ENCODE assay signal across 8 mouse cellular contexts in genomic region chr5:74531630-74532280, GRCm38 (mm10). TPM values are rescaled to one million over a fixed set of nuclear protein-coding genes. Genes with fewer than 3 reads are reported as not detected.
A peak's percentile ranks its signal among the peaks of the same experiment; 100 is the strongest.
DNase-seq lines count a peak whose midpoint lies in the region; ATAC-seq lines count a peak whose summit lies in the region.

Gene Scfd2 (minus strand): TSS chr5:74531759.

- peak within 1 kb of the TSS; percentile 80 for H3K9ac ChIP-seq in heart, embryonic 13.5 days
- peak within 1 kb of the TSS; percentile 78 for H3K9ac ChIP-seq in liver, embryonic 12.5 days
- peak within 1 kb of the TSS; percentile 48 for H3K9ac ChIP-seq in stomach, embryonic 15.5 days

- DNase-seq in CD4-positive helper T cell, adult 2 months (ENCODE audit: low read depth, low spot score), result peak; percentile 97
- DNase-seq in brain, embryonic 18.5 days (ENCODE audit: low read depth, low spot score), result peak; percentile 89
- DNase-seq in kidney, postnatal 10 days, result peak; percentile 99
- DNase-seq in natural killer cell, adult 2 months (ENCODE audit: low spot score in 2 of 2), result peak; percentile 95 to 96

- H3K27me3 ChIP-seq in heart, embryonic 13.5 days (replicated peaks), result no peaks in the 10 kb centered on the region
- no peaks in the 10 kb centered on the region for H3K27me3 ChIP-seq in liver, embryonic 12.5 days (replicated peaks)
- no peaks in the 10 kb centered on the region for H3K27me3 ChIP-seq in stomach, embryonic 15.5 days (replicated peaks)

- H3K4me2 ChIP-seq in heart, embryonic 13.5 days, result peak within 1 kb of the TSS; percentile 96
- peak within 1 kb of the TSS; percentile 96 for H3K4me2 ChIP-seq in liver, embryonic 12.5 days
- peak within 1 kb of the TSS; percentile 97 for H3K4me2 ChIP-seq in stomach, embryonic 15.5 days

- H3K27ac ChIP-seq in heart, embryonic 13.5 days (replicated peaks), result peak within 1 kb of the TSS; percentile 72
- H3K27ac ChIP-seq in liver, embryonic 12.5 days, result peak within 1 kb of the TSS; percentile 85
- peak within 1 kb of the TSS; percentile 64 for H3K27ac ChIP-seq in stomach, embryonic 15.5 days

- H3K9me3 ChIP-seq in heart, embryonic 13.5 days, result no peaks in the 10 kb centered on the region
- H3K9me3 ChIP-seq in liver, embryonic 12.5 days (replicated peaks), result no peaks in the 10 kb centered on the region
- H3K9me3 ChIP-seq in stomach, embryonic 15.5 days, result no peaks in the 10 kb centered on the region

- WGBS in heart, embryonic 13.5 days, result 6% methylated on average over 35 of the region's 35 CpGs
- 5% methylated on average over 35 of the region's 35 CpGs for WGBS in liver, embryonic 12.5 days (ENCODE audit: insufficient replicate concordance)
- 6% methylated on average over 35 of the region's 35 CpGs for WGBS in stomach, embryonic 15.5 days

- ATAC-seq in erythroid progenitor cell, adult 5-6 weeks (replicated peaks; ENCODE audit: low FRiP score, poor library complexity, severe bottlenecking), result peak; percentile 89
- peak; percentile 82 for ATAC-seq in heart, embryonic 13.5 days (ENCODE audit: extremely low read depth, insufficient number of reproducible peaks, low FRiP score, low TSS enrichment)
- peak; percentile 82 for ATAC-seq in liver, embryonic 12.5 days
- ATAC-seq in stomach, embryonic 15.5 days (ENCODE audit: insufficient read depth, low FRiP score, low read depth), result peak; percentile 88

- peak within 1 kb of the TSS; percentile 82 for H3K4me3 ChIP-seq in heart, embryonic 13.5 days
- H3K4me3 ChIP-seq in liver, embryonic 12.5 days, result peak within 1 kb of the TSS; percentile 79
- peak within 1 kb of the TSS; percentile 100 for H3K4me3 ChIP-seq in stomach, embryonic 15.5 days (replicated peaks)

- no peaks in the 10 kb centered on the region for H3K36me3 ChIP-seq in heart, embryonic 13.5 days
- H3K36me3 ChIP-seq in liver, embryonic 12.5 days, result no peaks in the 10 kb centered on the region
- no peaks in the 10 kb centered on the region for H3K36me3 ChIP-seq in stomach, embryonic 15.5 days

- peaks cover 28% of the 10 kb centered on the region for H3K4me1 ChIP-seq in heart, embryonic 13.5 days
- H3K4me1 ChIP-seq in liver, embryonic 12.5 days, result peaks cover 64% of the 10 kb centered on the region
- peaks cover 14% of the 10 kb centered on the region for H3K4me1 ChIP-seq in stomach, embryonic 15.5 days

RNA-seq across cellular contexts. Expression of gene Scfd2, which starts in this region (rescaled TPM):
- total RNA-seq in erythroid progenitor cell, adult 5-6 weeks (2015; ENCODE audit: low replicate concordance), result 7.1 and 10.8 TPM in 2 replicates
- 2.2 and 3.8 TPM in 2 replicates for total RNA-seq in erythroid progenitor cell, adult 5-6 weeks (2017; ENCODE audit: low replicate concordance)
- polyA plus RNA-seq in heart, embryonic 13.5 days (2015; fragmentation: Nextera tagmentation; extraction: Ambion mirVana), result 12.4 and 13.3 TPM in 2 replicates
- polyA plus RNA-seq in liver, embryonic 12.5 days (2016; fragmentation: Nextera tagmentation; extraction: Ambion mirVana), result 16.1 and 19.2 TPM in 2 replicates
- polyA plus RNA-seq in stomach, embryonic 15.5 days (2015; fragmentation: Nextera tagmentation; extraction: Ambion mirVana), result 19.5 and 19.7 TPM in 2 replicates

Comparison
In these comparisons a context has a peak if more than half of its experiments do, and no peak if none do; other contexts are left out.
1. Peak in every context shown above with its lines: DNase-seq, ATAC-seq, H3K4me3 ChIP-seq and H3K27ac ChIP-seq.